Mouse (Mus musculus) B cell, adult 2 months (primary cell): ENCODE measurements around the gene Olfr520.
A peak's percentile ranks its signal among the peaks of the same experiment; 100 is the strongest.
"Not testable (repeated sequence)": the region's sequence is repeated elsewhere in the genome, so short reads cannot be mapped to it uniquely, and the experiment has no call there.

Source experiments
- DNase-seq, 2 experiments: peaks; one replicate each; pipeline ENCODE4 v3.0.0; 2022

Gene Olfr520

DNA sequence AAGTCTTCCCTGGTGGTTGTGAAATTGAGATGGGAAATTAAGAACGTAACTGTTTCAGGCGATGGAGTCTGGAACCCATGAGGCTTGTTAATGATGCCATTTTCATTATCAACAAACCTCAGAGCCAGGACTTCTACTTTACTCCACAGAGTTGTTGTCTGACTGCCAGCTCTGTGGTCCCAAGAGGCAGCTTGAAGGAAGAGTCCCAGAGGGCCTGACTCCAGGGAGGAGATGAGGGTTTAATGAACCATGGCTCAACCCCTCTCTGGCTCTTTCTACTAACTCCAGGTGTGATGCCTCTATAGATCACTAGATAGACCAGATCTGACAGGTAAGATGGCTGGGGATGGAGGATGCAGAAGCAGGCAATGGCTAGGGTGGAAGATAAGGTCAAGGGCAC is at the start of gene Olfr520:
Olfr520 (plus strand) TSS at position 301 of the 400 bp plus-strand sequence.
- DNase-seq, result no peak

- DNase-seq, result no peak
Measured at GRCm38 (mm10) chr7:99680771-99681170, 49.3 kb upstream of the Olfr520 start.

- DNase-seq, result no peak
Measured at GRCm38 (mm10) chr7:99684086-99684485, 46.0 kb upstream of the Olfr520 start.

- DNase-seq, result no peak
Measured at GRCm38 (mm10) chr7:99690819-99691218, 39.3 kb upstream of the Olfr520 start.

DNA sequence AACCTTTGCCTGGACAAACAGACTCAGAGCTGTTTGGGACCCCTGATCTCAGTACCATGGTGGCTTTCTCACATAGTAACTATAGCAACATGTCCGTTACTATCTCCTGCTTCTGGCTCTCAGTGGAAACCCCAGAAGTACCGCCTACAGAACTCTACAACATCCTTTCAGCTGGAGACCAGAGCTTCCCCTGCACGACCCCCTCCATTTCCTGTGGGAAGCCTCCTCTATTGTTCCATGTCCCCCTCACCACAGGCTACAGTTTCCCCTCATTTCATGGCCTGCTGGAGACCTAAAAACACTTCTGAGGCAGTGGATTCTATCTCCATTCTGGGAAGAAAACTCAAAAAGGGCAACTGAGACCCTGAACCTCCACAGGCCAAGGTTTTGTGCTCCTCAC is 37.7 kb upstream of the Olfr520 start:
- DNase-seq, result no peak

GRCm38 (mm10) chr7:99693387-99693786 is 36.7 kb upstream of the Olfr520 start:
- no peak for DNase-seq

GRCm38 (mm10) chr7:99693976-99694375 is 36.1 kb upstream of the Olfr520 start:
- no peak for DNase-seq

- DNase-seq, result not testable (repeated sequence)
Measured at GRCm38 (mm10) chr7:99694424-99694823, 35.6 kb upstream of the Olfr520 start.

GRCm38 (mm10) chr7:99695471-99696057 is 34.5 kb upstream of the Olfr520 start:
- no peak for DNase-seq

DNA sequence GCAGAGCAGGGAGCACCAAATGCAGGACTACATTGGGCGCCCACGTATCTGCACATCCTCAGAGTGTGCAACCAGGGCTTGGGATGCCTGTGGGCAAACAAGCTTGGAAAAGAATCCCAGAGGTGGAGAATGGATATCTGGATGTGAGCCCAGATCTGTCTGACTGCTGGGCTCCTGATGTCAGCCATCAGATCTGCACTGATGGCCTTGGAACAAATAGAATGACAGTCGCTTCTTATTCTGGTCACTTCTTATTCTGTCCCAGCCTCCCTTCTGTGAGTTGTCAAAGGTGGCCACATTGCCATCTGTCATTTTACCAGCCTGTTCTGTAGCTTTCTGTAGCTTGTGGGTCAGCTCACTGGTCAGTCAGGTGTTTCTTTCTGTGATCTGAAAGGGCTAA is 31.5 kb upstream of the Olfr520 start:
- DNase-seq, result no peak

- no peak for DNase-seq
Measured at GRCm38 (mm10) chr7:99699106-99699505, 31.0 kb upstream of the Olfr520 start.

- DNase-seq, result no peak
Measured at GRCm38 (mm10) chr7:99699709-99700151, 30.3 kb upstream of the Olfr520 start.

- no peak for DNase-seq
Measured at GRCm38 (mm10) chr7:99700641-99701040, 29.4 kb upstream of the Olfr520 start.

DNA sequence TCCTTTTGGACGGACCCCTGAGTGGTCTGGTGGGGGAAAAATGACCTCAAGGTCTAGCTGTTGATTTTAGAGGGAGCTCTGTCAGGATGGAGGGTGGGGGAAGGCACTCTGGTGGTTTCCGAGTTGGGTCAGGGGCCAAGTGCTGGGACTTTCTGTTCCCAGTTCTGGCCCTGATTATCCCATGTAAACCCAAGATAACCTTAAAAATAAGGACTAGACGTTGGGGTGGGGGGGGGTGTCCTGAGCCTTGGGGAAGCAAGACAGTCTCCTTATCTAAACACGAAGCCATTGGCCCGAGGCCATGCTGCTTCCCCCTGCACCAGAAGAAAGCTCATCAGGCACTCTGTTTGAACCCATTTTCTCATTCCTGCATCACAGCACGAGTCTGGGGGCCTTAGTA is 27.9 kb upstream of the Olfr520 start:
- no peak for DNase-seq

- no peak for DNase-seq
Measured at GRCm38 (mm10) chr7:99704736-99705519, 25.1 kb upstream of the Olfr520 start.

- DNase-seq, result no peak
Measured at GRCm38 (mm10) chr7:99706341-99707037, 23.6 kb upstream of the Olfr520 start.

DNA sequence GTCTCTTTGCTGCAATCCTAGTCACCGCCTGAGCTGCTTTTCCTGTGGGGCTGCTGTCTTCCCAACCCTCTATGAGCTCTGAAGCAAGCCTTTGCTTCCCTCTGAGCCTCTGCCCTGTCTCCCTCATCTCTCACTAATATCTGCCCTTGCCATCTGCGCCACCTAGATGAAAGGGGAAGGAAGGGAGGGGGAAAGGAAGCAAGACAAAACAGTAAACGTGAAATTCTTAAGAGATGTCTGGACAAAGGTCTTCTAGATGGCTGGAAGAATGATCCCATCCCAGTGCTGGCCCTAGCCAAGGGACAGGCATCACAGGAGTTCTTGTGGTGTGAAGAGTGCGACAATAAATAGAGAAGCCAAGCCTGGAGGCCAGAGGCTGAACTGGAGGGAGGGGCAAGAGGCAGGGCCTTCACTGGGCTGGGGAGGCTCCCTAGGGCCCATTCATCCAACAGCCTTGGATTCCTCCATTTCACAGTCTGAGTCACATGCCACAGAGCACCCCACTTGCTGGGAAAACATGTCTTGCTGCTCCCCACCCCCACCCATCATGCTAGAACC is 23.0 kb upstream of the Olfr520 start:
- no peak for DNase-seq

GRCm38 (mm10) chr7:99707671-99708070 is 22.4 kb upstream of the Olfr520 start:
- no peak for DNase-seq

DNA sequence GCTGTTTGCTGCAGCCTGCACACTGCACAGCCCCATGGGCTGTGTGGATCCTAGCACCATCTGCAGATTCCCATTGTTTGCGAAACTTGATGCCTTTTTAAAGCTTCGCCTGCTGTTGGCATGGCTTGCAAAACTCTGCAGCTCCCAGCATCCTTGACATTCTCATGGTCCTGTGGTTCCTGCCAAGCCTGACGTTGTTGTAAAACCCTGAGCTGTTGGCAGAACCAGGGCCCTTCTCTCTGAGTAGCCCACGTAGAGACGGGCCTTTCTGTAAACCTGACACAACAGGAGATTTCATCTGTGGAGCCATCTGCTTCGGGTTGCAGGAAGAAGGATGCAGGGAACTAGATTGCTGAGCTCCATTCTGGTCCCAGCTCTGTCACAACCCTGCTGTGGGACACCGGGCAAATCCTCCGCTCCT is 21.8 kb upstream of the Olfr520 start:
- no peak for DNase-seq

DNA sequence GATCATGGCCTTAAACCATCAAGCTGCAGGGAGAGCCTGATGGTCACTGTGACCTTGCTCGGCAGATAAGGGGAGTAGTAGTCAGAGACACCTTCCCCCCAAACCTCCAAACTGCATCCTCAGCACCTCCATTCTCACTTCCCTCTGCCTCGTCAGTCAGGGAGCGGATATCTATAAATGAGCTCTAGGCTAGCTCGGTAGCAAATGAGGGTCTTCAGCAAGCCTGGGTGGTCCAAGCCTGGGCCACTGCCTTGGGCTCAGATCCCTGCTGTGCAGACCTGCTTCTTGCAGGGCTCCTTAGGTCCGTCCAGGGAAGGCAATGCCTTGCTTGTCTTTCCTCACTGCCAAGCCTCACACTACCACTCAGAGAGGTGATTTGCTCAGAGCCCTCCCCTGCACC is 21.3 kb upstream of the Olfr520 start:
- no peak for DNase-seq

DNA sequence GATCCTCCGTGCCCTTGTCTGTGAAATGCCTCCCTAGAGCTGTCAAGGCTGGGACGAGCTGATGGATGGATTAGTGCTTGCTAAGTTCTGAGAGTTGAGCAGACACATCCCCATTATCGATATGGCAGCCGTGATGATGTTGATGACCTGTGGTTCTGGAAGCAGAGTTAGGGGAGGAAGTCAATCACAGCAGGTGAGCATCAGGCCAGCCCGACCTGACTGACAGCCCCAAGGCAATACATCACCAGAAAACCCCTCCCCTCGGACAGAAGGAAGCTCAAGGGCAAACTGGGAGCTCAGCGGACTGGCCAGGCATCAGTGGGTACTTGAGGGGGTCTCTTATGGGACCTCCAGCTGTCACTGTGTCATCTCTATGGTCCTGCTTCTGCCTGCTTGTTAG is 20.1 kb upstream of the Olfr520 start:
- DNase-seq, result no peak

DNA sequence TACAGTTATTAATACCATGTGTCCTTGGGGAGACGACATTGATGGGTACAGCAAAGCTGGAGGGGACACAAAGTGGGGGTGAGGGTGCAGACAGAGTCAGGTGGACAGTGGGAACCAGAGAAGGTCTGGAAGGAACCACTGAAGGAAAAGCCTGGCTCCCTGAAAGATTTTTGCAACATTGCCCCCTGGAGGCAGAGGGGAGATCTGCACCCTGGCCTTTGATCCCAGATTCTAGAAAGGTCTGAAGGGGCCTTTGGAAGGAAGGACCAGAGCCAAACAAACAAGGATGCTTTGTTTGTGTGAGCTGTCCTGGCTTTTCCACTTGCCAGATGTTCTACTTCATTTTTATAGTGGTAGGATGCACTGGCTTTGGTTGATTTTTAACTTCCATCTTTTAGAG is 19.6 kb upstream of the Olfr520 start:
- DNase-seq, result peak; percentile 54 to 57

- no peak for DNase-seq
Measured at GRCm38 (mm10) chr7:99711166-99711565, 18.9 kb upstream of the Olfr520 start, which contains the start of gene Slco2b1. Slco2b1 (minus strand) TSS chr7:99711340.

DNA sequence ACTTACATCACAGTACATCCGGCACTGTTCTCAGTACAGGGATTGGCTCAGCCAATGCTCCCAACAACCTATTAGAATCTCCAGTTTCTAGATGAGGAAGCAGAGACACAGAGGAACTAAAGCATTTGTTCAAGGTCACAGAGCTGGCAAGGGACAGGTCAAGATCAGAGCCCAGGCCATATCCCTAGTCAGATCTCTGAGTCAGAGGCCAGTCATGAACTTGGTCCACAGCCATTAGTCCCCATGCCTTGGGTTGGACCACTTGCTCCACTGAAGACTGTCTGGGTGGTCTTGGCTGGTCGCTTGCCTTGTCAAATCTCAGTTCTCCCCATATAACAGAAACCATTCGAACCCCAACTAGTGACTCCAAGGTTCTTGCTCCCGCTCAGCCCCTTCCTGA is 17.6 kb upstream of the Olfr520 start:
- DNase-seq, result no peak
